Comparison of ENCODE assay signal across 18 mouse cellular contexts in genomic region chrX:157936611-157937010, GRCm38 (mm10).
"Had no signal": no experiment of that assay in that cellular context is flagged by ENCODE, and none has a peak within 500 bp of the region (broad histone marks: within the 10 kb centered on the region; RNA-seq: fewer than 3 reads in every experiment).

No protein-coding gene starts in this region.

- H3K4me3 ChIP-seq: midbrain, embryonic 10.5 days; midbrain, embryonic 12.5 days; myocyte; neural tube, embryonic 13.5 days; neural tube, embryonic 15.5 days had no signal

- H3K4me1 ChIP-seq: midbrain, embryonic 10.5 days; midbrain, embryonic 12.5 days; neural tube, embryonic 13.5 days; neural tube, embryonic 15.5 days had no signal

- H3K27me3 ChIP-seq: midbrain, embryonic 12.5 days; neural tube, embryonic 13.5 days; neural tube, embryonic 15.5 days had no signal

- DNase-seq: lung, embryonic 14.5 days; lung, postnatal 10 days; lung, postnatal 4 days; midbrain, embryonic 14.5 days; retina, postnatal 1 day; right cerebral cortex, adult 18-20 months; right cerebral cortex, postnatal 25 days; right cerebral cortex, postnatal 4 days; spleen, adult 18-20 months; thymus, adult 18-20 months; thymus, postnatal 14 days; thymus, postnatal 36 days had no signal

- ATAC-seq: midbrain, embryonic 16.5 days had no signal

- H3K27ac ChIP-seq: midbrain, embryonic 10.5 days; midbrain, embryonic 12.5 days; neural tube, embryonic 13.5 days; neural tube, embryonic 15.5 days had no signal
